Mouse (Mus musculus): ENCODE data around the gene Arid5b. TPM values are rescaled to one million over a fixed set of nuclear protein-coding genes. Genes with fewer than 3 reads are reported as not detected.

The Arid5b gene
- total and polyA plus RNA-seq, 2 experiments from 2014 or later = 11.4 to 14.5 TPM

GRCm38 (mm10) chr10:68048641-68049305, 229.8 kb downstream of the Arid5b start:
- H3K4me1 ChIP-seq (ENCODE audit: control insufficient read depth, insufficient read depth) = no peaks in the 10 kb centered on the region
- no peak overlapping the region for H3K4me2 ChIP-seq (ENCODE audit: low read depth, low read length)
- no peak overlapping the region for H3K4me3 ChIP-seq (ENCODE audit: low read depth, low read length)
- WGBS = 63% methylated on average over 8 of the region's 8 CpGs
- H3K9me3 ChIP-seq (replicated peaks; ENCODE audit: control insufficient read depth, low read length) = no peaks in the 10 kb centered on the region
- no peaks in the 10 kb centered on the region for H3K36me3 ChIP-seq (replicated peaks; ENCODE audit: control insufficient read depth, insufficient read depth, low read length)
- TF ChIP-seq EP300 (IDR thresholded peaks at IDR 0.05; ENCODE audit: low read depth) (no peak), CTCF (IDR thresholded peaks at IDR 0.05; ENCODE audit: low read depth) (no peak)
- ATAC-seq (ENCODE audit: insufficient read depth, low read depth) (no peak), DNase-seq (ENCODE audit: low spot score) (no peak)
- H3K9ac ChIP-seq (replicated peaks; ENCODE audit: low read depth, low read length) = no peak overlapping the region
- no peaks in the 10 kb centered on the region for H3K27me3 ChIP-seq (ENCODE audit: control insufficient read depth, insufficient read depth, low read length)
- H3K27ac ChIP-seq (ENCODE audit: low read depth) = no peak overlapping the region

GRCm38 (mm10) chr10:68044864-68045263, 233.7 kb downstream of the Arid5b start:
- H3K4me2 ChIP-seq (ENCODE audit: low read depth, low read length) = no peak overlapping the region
- TF ChIP-seq EP300 (IDR thresholded peaks at IDR 0.05; ENCODE audit: low read depth) (no peak), CTCF (IDR thresholded peaks at IDR 0.05; ENCODE audit: low read depth) (no peak)
- DNase-seq (ENCODE audit: low spot score) (no peak), ATAC-seq (ENCODE audit: insufficient read depth, low read depth) (no peak)
- no peak overlapping the region for H3K4me3 ChIP-seq (ENCODE audit: low read depth, low read length)
- no peaks in the 10 kb centered on the region for H3K9me3 ChIP-seq (replicated peaks; ENCODE audit: control insufficient read depth, low read length)
- H3K27me3 ChIP-seq (ENCODE audit: control insufficient read depth, insufficient read depth, low read length) = no peaks in the 10 kb centered on the region
- no peak overlapping the region for H3K9ac ChIP-seq (replicated peaks; ENCODE audit: low read depth, low read length)
- no peak overlapping the region for H3K27ac ChIP-seq (ENCODE audit: low read depth)
- H3K4me1 ChIP-seq (ENCODE audit: control insufficient read depth, insufficient read depth) = no peaks in the 10 kb centered on the region
- WGBS = 96% methylated on average over 8 of the region's 8 CpGs
- no peaks in the 10 kb centered on the region; the same call in 1 of the 2 replicates for H3K36me3 ChIP-seq (replicated peaks; ENCODE audit: control insufficient read depth, insufficient read depth, low read length)

- DNase-seq (ENCODE audit: low spot score) (no peak), ATAC-seq (ENCODE audit: insufficient read depth, low read depth) (no peak)
- Histone ChIP-seq H3K4me1 (ENCODE audit: control insufficient read depth, insufficient read depth) (no peaks in the 10 kb centered on the region), H3K9me3 (replicated peaks; ENCODE audit: control insufficient read depth, low read length) (no peaks in the 10 kb centered on the region), H3K9ac (replicated peaks; ENCODE audit: low read depth, low read length) (no peak overlapping the region), H3K4me2 (ENCODE audit: low read depth, low read length) (no peak overlapping the region), H3K27ac (ENCODE audit: low read depth) (no peak overlapping the region), H3K4me3 (ENCODE audit: low read depth, low read length) (no peak overlapping the region), H3K27me3 (ENCODE audit: control insufficient read depth, insufficient read depth, low read length) (no peaks in the 10 kb centered on the region), H3K36me3 (replicated peaks; ENCODE audit: control insufficient read depth, insufficient read depth, low read length) (no peaks in the 10 kb centered on the region; the same call in 1 of the 2 replicates)
- WGBS = 57% methylated on average over 6 of the region's 6 CpGs
- TF ChIP-seq CTCF (IDR thresholded peaks at IDR 0.05; ENCODE audit: low read depth) = no peak
- TF ChIP-seq EP300 (IDR thresholded peaks at IDR 0.05; ENCODE audit: low read depth) = no peak
Measured at GRCm38 (mm10) chr10:68043973-68044372, 234.6 kb downstream of the Arid5b start.

All from heart, postnatal 0 days (tissue).